ENCODE assay signal across 13 mouse cellular contexts in genomic region chr17:70590506-70590905, GRCm38 (mm10).
"Had no signal": no experiment of that assay in that cellular context is flagged by ENCODE, and none has a peak within 500 bp of the region (broad histone marks: within the 10 kb centered on the region; RNA-seq: fewer than 3 reads in every experiment).

No protein-coding gene starts in this region.

- H3K9me3 ChIP-seq: liver, embryonic 13.5 days; neural tube, embryonic 13.5 days had no signal

- H3K27ac ChIP-seq: liver, embryonic 13.5 days; neural tube, embryonic 13.5 days had no signal

- H3K4me1 ChIP-seq: liver, embryonic 13.5 days had no signal

- H3K36me3 ChIP-seq: liver, embryonic 13.5 days; neural tube, embryonic 13.5 days had no signal

- H3K9ac ChIP-seq: liver, embryonic 13.5 days; neural tube, embryonic 13.5 days had no signal

- ATAC-seq: intestine, embryonic 16.5 days; midbrain, embryonic 16.5 days had no signal

- H3K4me2 ChIP-seq: liver, embryonic 13.5 days; neural tube, embryonic 13.5 days had no signal

- H3K4me3 ChIP-seq: liver, embryonic 13.5 days; myocyte; neural tube, embryonic 13.5 days had no signal

- DNase-seq: kidney, adult 18-20 months; kidney, adult 9 months; kidney, postnatal 25 days; liver, embryonic 13.5 days; lung, adult 2 months; lung, postnatal 14 days; lung, postnatal 4 days; thymus, adult 18-20 months; thymus, postnatal 36 days had no signal

- H3K27me3 ChIP-seq: liver, embryonic 13.5 days; neural tube, embryonic 13.5 days had no signal
